Mouse (Mus musculus): Measurements from ENCODE around the gene Otoa.

Otoa gene

GRCm38 (mm10) chr7:121081816-121082215 lies 366 bp downstream of the Otoa start:
- no peak for DNase-seq (ENCODE audit: low read depth, low spot score)

- DNase-seq (ENCODE audit: low read depth, low spot score), result no peak
These were observed 1.6 kb downstream of the Otoa start for GRCm38 (mm10) chr7:121082949-121083513.

GRCm38 (mm10) chr7:121084840-121085453 lies 3.5 kb downstream of the Otoa start:
- DNase-seq (ENCODE audit: low read depth, low spot score), result no peak

- no peak for DNase-seq (ENCODE audit: low read depth, low spot score)
These were observed 4.0 kb downstream of the Otoa start for GRCm38 (mm10) chr7:121085500-121085899.

- peak; percentile 9 for DNase-seq (ENCODE audit: low read depth, low spot score)
These were observed 7.3 kb downstream of the Otoa start for GRCm38 (mm10) chr7:121088745-121089144.

- no peak for DNase-seq (ENCODE audit: low read depth, low spot score)
These were observed 9.3 kb downstream of the Otoa start for GRCm38 (mm10) chr7:121090748-121091147.

- no peak for DNase-seq (ENCODE audit: low read depth, low spot score)
These were observed 11.6 kb downstream of the Otoa start for GRCm38 (mm10) chr7:121093026-121093425.

- DNase-seq (ENCODE audit: low read depth, low spot score), result no peak
These were observed 17.4 kb downstream of the Otoa start for GRCm38 (mm10) chr7:121098614-121099389.

GRCm38 (mm10) chr7:121107851-121108250 lies 26.4 kb downstream of the Otoa start:
- no peak for DNase-seq (ENCODE audit: low read depth, low spot score)

GRCm38 (mm10) chr7:121111321-121111720 lies 29.9 kb downstream of the Otoa start:
- DNase-seq (ENCODE audit: low read depth, low spot score), result no peak

- no peak for DNase-seq (ENCODE audit: low read depth, low spot score)
These were observed 30.3 kb downstream of the Otoa start for GRCm38 (mm10) chr7:121111762-121112161.

- peak; percentile 68 for DNase-seq (ENCODE audit: low read depth, low spot score)
These were observed 38.8 kb downstream of the Otoa start for GRCm38 (mm10) chr7:121120143-121120818.

- no peak for DNase-seq (ENCODE audit: low read depth, low spot score)
These were observed 49.4 kb downstream of the Otoa start for GRCm38 (mm10) chr7:121130837-121131236.

GRCm38 (mm10) chr7:121141274-121141673 lies 59.8 kb downstream of the Otoa start:
- DNase-seq (ENCODE audit: low read depth, low spot score), result no peak

- DNase-seq (ENCODE audit: low read depth, low spot score), result no peak
These were observed 69.2 kb downstream of the Otoa start for GRCm38 (mm10) chr7:121150662-121151061.

GRCm38 (mm10) chr7:121152186-121152585 lies 70.7 kb downstream of the Otoa start:
- DNase-seq (ENCODE audit: low read depth, low spot score), result no peak

GRCm38 (mm10) chr7:121165616-121166015 lies 84.2 kb downstream of the Otoa start:
- DNase-seq (ENCODE audit: low read depth, low spot score), result no peak

GRCm38 (mm10) chr7:121171888-121172287 lies 90.4 kb downstream of the Otoa start:
- DNase-seq (ENCODE audit: low read depth, low spot score), result no peak

- no peak for DNase-seq (ENCODE audit: low read depth, low spot score)
These were observed 105.8 kb downstream of the Otoa start for GRCm38 (mm10) chr7:121187201-121187786.

GRCm38 (mm10) chr7:121188976-121189375 lies 107.5 kb downstream of the Otoa start:
- no peak for DNase-seq (ENCODE audit: low read depth, low spot score)

- DNase-seq (ENCODE audit: low read depth, low spot score), result no peak
These were observed 117.5 kb downstream of the Otoa start for GRCm38 (mm10) chr7:121198933-121199332.

GRCm38 (mm10) chr7:121211804-121212203 lies 130.4 kb downstream of the Otoa start:
- DNase-seq (ENCODE audit: low read depth, low spot score), result no peak
